ENCODE assay signal across 8 mouse cellular contexts in the genomic region with DNA sequence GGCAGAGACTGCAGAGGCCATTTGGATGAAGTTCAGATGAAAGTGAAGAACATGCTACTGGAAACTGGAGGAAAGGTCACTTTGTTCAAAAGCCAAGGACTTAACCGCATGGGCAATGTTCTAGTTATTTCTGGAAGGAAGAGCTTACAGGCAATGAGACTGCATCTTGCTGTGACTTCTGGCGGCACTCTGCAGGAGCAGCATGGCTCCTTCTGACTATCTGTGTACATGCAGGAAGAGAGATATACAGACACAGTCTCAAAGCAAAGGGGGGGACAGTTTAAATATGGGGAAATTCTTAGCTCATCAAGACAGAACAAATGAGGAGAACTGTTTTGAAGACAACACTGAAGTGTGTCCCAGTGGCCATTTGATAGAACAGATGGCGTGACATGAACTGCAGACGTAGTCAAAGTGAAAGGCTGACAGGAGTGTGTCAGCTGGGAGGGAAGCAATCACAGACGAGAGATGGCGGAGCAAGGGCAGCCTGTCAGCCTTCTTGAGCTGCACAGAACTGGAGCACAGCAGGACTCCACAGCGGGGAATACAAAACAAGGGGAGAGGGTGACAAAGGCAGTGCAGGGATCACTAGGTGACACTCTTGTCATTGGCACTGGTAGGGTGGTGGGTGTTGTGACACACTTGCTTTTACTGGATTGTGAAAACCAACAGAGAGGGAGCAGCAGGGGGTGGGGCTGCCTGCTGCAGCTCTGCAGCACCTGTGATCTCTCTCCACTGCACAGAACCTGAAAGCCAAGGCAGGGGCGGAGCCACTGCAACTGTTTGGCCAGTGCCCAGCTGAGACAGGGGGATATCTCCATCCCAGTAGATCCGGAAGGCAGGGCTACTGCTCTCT.
A peak's percentile ranks its signal among the peaks of the same experiment; 100 is the strongest.
DNase-seq lines count a peak whose midpoint lies in the region; ATAC-seq and TF ChIP-seq lines count a peak whose summit lies in the region.

No protein-coding gene starts in this region.

- ATAC-seq in heart, embryonic 13.5 days (ENCODE audit: extremely low read depth, insufficient number of reproducible peaks, low FRiP score, low TSS enrichment) = no peak

- H3K27ac ChIP-seq in heart, embryonic 13.5 days (replicated peaks) = peak overlapping the region; percentile 22; the same call in 1 of the 2 replicates
- H3K27ac ChIP-seq in testis, adult 2 months (ENCODE audit: control insufficient read depth, insufficient read depth, low read depth, low read length) = peak overlapping the region; percentile 75

- peak overlapping the region; percentile 42 for H3K4me2 ChIP-seq in heart, embryonic 13.5 days

- no peaks in the 10 kb centered on the region for H3K27me3 ChIP-seq in heart, embryonic 13.5 days (replicated peaks)
- no peaks in the 10 kb centered on the region for H3K27me3 ChIP-seq in megakaryocyte, embryonic 14.5 days (replicated peaks)
- H3K27me3 ChIP-seq in testis, adult 2 months (ENCODE audit: control insufficient read depth, insufficient read depth, low read length) = no peaks in the 10 kb centered on the region

- H3K36me3 ChIP-seq in heart, embryonic 13.5 days = peaks cover 19% of the 10 kb centered on the region
- H3K36me3 ChIP-seq in megakaryocyte, embryonic 14.5 days (replicated peaks; ENCODE audit: low read length) = peaks cover 58% of the 10 kb centered on the region
- H3K36me3 ChIP-seq in testis, adult 2 months (ENCODE audit: control insufficient read depth, insufficient read depth, low read length) = no peaks in the 10 kb centered on the region; the same call in none of the 2 replicates

- H3K9me3 ChIP-seq in heart, embryonic 13.5 days = no peaks in the 10 kb centered on the region
- H3K9me3 ChIP-seq in megakaryocyte, embryonic 14.5 days = no peaks in the 10 kb centered on the region

- no peak for TF ChIP-seq CTCF in testis, adult 2 months (IDR thresholded peaks at IDR 0.05; ENCODE audit: control insufficient read depth, insufficient read depth, insufficient replicate concordance, low read depth, low read length)

- H3K4me1 ChIP-seq in heart, embryonic 13.5 days = peaks cover 17% of the 10 kb centered on the region
- peaks cover 64% of the 10 kb centered on the region for H3K4me1 ChIP-seq in megakaryocyte, embryonic 14.5 days
- H3K4me1 ChIP-seq in testis, adult 2 months (ENCODE audit: control insufficient read depth, insufficient read depth, low read length) = peaks cover 3% of the 10 kb centered on the region

- H3K4me3 ChIP-seq in heart, embryonic 13.5 days = no peak overlapping the region
- peak overlapping the region; percentile 87 for H3K4me3 ChIP-seq in megakaryocyte, embryonic 14.5 days (replicated peaks)
- no peak overlapping the region for H3K4me3 ChIP-seq in testis, adult 2 months (ENCODE audit: control insufficient read depth, low read depth, low read length)

- WGBS in heart, embryonic 13.5 days = 30% methylated on average over 9 of the region's 9 CpGs

- no peak for TF ChIP-seq POLR2A in testis, adult 2 months (IDR thresholded peaks at IDR 0.05; ENCODE audit: control insufficient read depth, low read depth, low read length)

- peak; percentile 44 for DNase-seq in ovary, adult 18-20 months (ENCODE audit: low spot score)
- DNase-seq in ovary, postnatal 14 days (ENCODE audit: low spot score) = no peak
- peak; percentile 75 for DNase-seq in cerebellum, adult 9-10 months
- DNase-seq in kidney, postnatal 36 days = peak; percentile 41 to 73
- no peak for DNase-seq in B cell, adult 2 months

- H3K9ac ChIP-seq in heart, embryonic 13.5 days = no peak overlapping the region

Comparison
In these comparisons a context has a peak if more than half of its experiments do, and no peak if none do; other contexts are left out.
1. DNase-seq: peak in ovary, adult 18-20 months (single experiment), cerebellum, adult 9-10 months (single experiment) and kidney, postnatal 36 days (2 of 2); none in ovary, postnatal 14 days (single experiment) and B cell, adult 2 months (0 of 2).